Mouse (Mus musculus): Measurements from ENCODE around the gene Rai1.

DNA sequence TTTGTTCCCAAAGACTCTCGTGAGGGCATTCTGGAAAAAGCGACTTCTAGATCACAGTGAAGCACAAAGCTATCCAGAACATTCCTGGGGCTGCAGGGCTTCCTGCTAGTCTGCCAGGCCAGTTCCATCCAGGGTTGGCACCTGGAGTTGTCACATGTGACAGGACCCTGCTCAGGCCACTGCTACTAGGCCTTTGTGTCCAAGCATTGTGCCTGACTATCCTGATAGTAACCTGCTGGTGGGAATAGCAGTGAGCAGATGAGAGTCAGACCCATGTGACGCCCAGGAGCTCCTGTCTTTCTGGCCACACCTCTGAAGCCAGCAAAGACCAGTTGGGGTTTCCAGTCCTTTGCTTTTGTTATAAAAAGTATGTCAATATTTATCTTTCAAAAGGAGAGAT lies 67.3 kb downstream of the Rai1 start:
- no peak for TF ChIP-seq CTCF (IDR thresholded peaks at IDR 0.05; ENCODE audit: low read depth)
- TF ChIP-seq EP300 (IDR thresholded peaks at IDR 0.05; ENCODE audit: low read depth), result no peak
